Mouse (Mus musculus): ENCODE results near the gene Ptprr. TPM values are rescaled to one million over a fixed set of nuclear protein-coding genes. Genes with fewer than 3 reads are reported as not detected.

Ptprr gene
- polyA plus RNA-seq, 1 experiment from 2014 or later: 29.9 TPM

- Histone ChIP-seq H3K4me2 (replicated peaks) (no peak overlapping the region), H3K4me1 (no peaks in the 10 kb centered on the region), H3K4me3 (no peak overlapping the region), H3K36me3 (no peaks in the 10 kb centered on the region), H3K9me3 (no peaks in the 10 kb centered on the region), H3K27me3 (replicated peaks) (no peaks in the 10 kb centered on the region), H3K27ac (no peak overlapping the region), H3K9ac (no peak overlapping the region)
- no peak for ATAC-seq (ENCODE audit: low FRiP score, low read depth)
- WGBS: 87% methylated on average over 2 of the region's 2 CpGs
Measured at GRCm38 (mm10) chr10:116123808-116124207, 105.8 kb downstream of the Ptprr start.

DNA sequence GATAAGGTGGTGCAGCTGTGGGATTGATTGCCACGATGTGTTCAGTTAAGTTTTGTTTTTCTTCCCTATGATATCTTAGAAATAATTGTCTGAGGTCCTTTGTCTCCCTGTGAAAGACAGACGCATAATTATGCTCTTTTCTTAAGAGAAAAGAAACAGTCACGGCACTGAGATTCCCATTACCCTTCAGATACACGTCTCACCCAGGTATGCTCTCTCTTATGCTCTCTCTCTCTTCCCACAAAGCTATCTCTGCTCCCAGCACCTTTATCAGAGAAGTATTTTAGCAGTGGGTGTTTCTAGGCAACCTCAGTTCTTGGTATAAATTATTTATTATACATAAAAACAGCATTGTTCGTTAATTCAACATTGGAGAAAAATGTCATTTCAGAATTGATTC, 107.4 kb downstream of the Ptprr start:
- Histone ChIP-seq H3K27ac (no peak overlapping the region), H3K4me1 (no peaks in the 10 kb centered on the region), H3K4me3 (no peak overlapping the region), H3K36me3 (no peaks in the 10 kb centered on the region), H3K9me3 (no peaks in the 10 kb centered on the region), H3K4me2 (replicated peaks) (no peak overlapping the region), H3K27me3 (replicated peaks) (no peaks in the 10 kb centered on the region), H3K9ac (no peak overlapping the region)
- no peak for ATAC-seq (ENCODE audit: low FRiP score, low read depth)
- WGBS: 75% methylated on average over 5 of the region's 5 CpGs

- Histone ChIP-seq H3K4me1 (no peaks in the 10 kb centered on the region), H3K4me3 (no peak overlapping the region), H3K9ac (no peak overlapping the region), H3K4me2 (replicated peaks) (no peak overlapping the region), H3K36me3 (no peaks in the 10 kb centered on the region), H3K27ac (no peak overlapping the region), H3K9me3 (no peaks in the 10 kb centered on the region), H3K27me3 (replicated peaks) (no peaks in the 10 kb centered on the region)
- 77% methylated on average over 3 of the region's 3 CpGs for WGBS
- no peak for ATAC-seq (ENCODE audit: low FRiP score, low read depth)
Measured at GRCm38 (mm10) chr10:116130401-116130800, 112.4 kb downstream of the Ptprr start.

- ATAC-seq (ENCODE audit: low FRiP score, low read depth): no peak
- no peaks in the 10 kb centered on the region for H3K9me3 ChIP-seq
- H3K9ac ChIP-seq: no peak overlapping the region
- H3K27ac ChIP-seq: no peak overlapping the region
- WGBS: 84% methylated on average over 4 of the region's 4 CpGs
- H3K36me3 ChIP-seq: no peaks in the 10 kb centered on the region
- H3K4me2 ChIP-seq (replicated peaks): no peak overlapping the region
- H3K4me1 ChIP-seq: no peaks in the 10 kb centered on the region
- no peak overlapping the region for H3K4me3 ChIP-seq
- H3K27me3 ChIP-seq (replicated peaks): no peaks in the 10 kb centered on the region
Measured at GRCm38 (mm10) chr10:116131223-116131622, 113.2 kb downstream of the Ptprr start.

- 82% methylated on average over 4 of the region's 4 CpGs for WGBS
- Histone ChIP-seq H3K9ac (no peak overlapping the region), H3K27ac (no peak overlapping the region)
Measured at GRCm38 (mm10) chr10:116132233-116132632, 114.2 kb downstream of the Ptprr start.

DNA sequence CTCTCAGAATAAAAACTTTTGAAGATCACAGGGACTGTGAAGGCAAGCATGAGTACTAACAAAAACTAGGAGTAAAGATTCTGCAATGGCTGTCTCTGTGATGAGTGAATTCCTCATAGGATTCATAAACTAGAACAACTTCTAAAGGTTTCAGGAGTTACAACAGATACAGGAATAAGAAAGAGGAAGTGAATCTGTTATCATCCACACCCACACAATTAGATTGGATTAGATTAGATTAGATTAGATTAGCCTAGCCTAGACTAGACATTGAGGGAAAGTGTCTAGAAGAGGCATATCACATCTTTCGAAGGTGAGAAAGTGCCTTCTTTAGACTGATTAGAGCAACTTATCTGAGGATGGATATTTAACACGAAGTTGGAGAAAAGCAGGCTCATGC, 117.2 kb downstream of the Ptprr start:
- Histone ChIP-seq H3K9me3 (no peaks in the 10 kb centered on the region), H3K9ac (no peak overlapping the region), H3K4me2 (replicated peaks) (no peak overlapping the region), H3K4me1 (no peaks in the 10 kb centered on the region), H3K4me3 (no peak overlapping the region), H3K27me3 (replicated peaks) (no peaks in the 10 kb centered on the region), H3K36me3 (no peaks in the 10 kb centered on the region), H3K27ac (no peak overlapping the region)
- 88% methylated on average over 2 of the region's 2 CpGs for WGBS
- no peak for ATAC-seq (ENCODE audit: low FRiP score, low read depth)

More at GRCm38 (mm10) chr10:116132233-116132632, 114.2 kb downstream of the Ptprr start:
- no peak for ATAC-seq (ENCODE audit: low FRiP score, low read depth)
- Histone ChIP-seq H3K4me2 (replicated peaks) (no peak overlapping the region), H3K4me3 (no peak overlapping the region), H3K36me3 (no peaks in the 10 kb centered on the region), H3K27me3 (replicated peaks) (no peaks in the 10 kb centered on the region), H3K9me3 (no peaks in the 10 kb centered on the region), H3K4me1 (no peaks in the 10 kb centered on the region)

DNA sequence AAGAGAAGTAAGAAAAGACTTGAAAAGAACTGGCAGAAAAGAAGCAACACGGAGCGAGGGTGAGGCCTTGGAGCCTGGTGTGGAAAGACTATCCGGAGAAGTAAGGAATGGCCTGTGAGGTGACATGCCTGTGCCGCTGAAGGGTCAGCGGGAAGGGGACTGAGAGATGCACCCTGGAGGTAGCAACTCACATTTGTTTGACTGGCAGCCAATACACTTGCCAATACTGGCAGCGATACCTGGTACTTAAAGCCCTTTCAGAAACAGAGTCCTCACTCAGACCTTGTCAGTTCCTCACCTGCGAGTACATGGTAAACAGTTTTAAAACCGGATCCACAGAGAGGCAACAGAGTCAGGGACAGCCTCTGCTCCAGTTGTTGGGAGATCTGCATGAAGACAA, 122.2 kb downstream of the Ptprr start:
- WGBS: 96% methylated on average over 8 of the region's 8 CpGs
- Histone ChIP-seq H3K4me1 (no peaks in the 10 kb centered on the region), H3K27ac (no peak overlapping the region), H3K36me3 (no peaks in the 10 kb centered on the region), H3K4me2 (replicated peaks) (no peak overlapping the region), H3K9me3 (no peaks in the 10 kb centered on the region), H3K4me3 (no peak overlapping the region), H3K9ac (no peak overlapping the region), H3K27me3 (replicated peaks) (no peaks in the 10 kb centered on the region)
- ATAC-seq (ENCODE audit: low FRiP score, low read depth): no peak

DNA sequence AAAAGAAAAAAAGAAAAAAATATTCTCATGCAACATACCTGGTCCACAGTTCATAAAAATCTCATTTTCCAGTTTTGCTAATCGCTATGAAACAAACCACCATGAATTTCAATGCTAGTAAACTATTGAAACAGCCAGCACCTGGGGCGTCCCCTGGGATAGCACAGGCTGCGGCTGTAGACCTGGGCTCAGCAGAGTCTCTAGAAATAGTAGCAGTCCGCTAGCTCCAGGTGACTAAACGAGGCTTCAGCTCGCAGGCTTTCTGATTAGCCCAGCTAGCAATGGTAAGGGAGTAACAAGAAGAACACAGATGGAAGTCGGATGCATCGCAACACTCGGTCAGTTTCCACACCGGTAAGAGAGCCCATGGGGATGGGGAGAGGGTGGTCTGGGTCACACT, 125.7 kb downstream of the Ptprr start:
- no peak overlapping the region for H3K9ac ChIP-seq
- WGBS: 89% methylated on average over 10 of the region's 10 CpGs
- H3K27ac ChIP-seq: no peak overlapping the region
- H3K36me3 ChIP-seq: no peaks in the 10 kb centered on the region
- no peak for ATAC-seq (ENCODE audit: low FRiP score, low read depth)
- peaks cover 12% of the 10 kb centered on the region for H3K4me1 ChIP-seq
- H3K9me3 ChIP-seq: no peaks in the 10 kb centered on the region
- no peak overlapping the region for H3K4me3 ChIP-seq
- no peaks in the 10 kb centered on the region for H3K27me3 ChIP-seq (replicated peaks)
- no peak overlapping the region for H3K4me2 ChIP-seq (replicated peaks)

GRCm38 (mm10) chr10:116146091-116146490, 128.1 kb downstream of the Ptprr start:
- Histone ChIP-seq H3K9me3 (no peaks in the 10 kb centered on the region), H3K9ac (no peak overlapping the region), H3K4me3 (no peak overlapping the region), H3K27ac (no peak overlapping the region), H3K4me1 (peaks cover 12% of the 10 kb centered on the region), H3K36me3 (no peaks in the 10 kb centered on the region), H3K4me2 (replicated peaks) (no peak overlapping the region; the same call in 1 of the 2 replicates), H3K27me3 (replicated peaks) (no peaks in the 10 kb centered on the region)
- WGBS: 25% methylated on average over 9 of the region's 9 CpGs
- ATAC-seq (ENCODE audit: low FRiP score, low read depth): no peak

- H3K4me2 ChIP-seq (replicated peaks): no peak overlapping the region
- WGBS: 85% methylated on average over 5 of the region's 5 CpGs
- H3K4me1 ChIP-seq: no peaks in the 10 kb centered on the region
- no peaks in the 10 kb centered on the region for H3K36me3 ChIP-seq
- H3K27ac ChIP-seq: no peak overlapping the region
- H3K9me3 ChIP-seq: no peaks in the 10 kb centered on the region
- no peak overlapping the region for H3K4me3 ChIP-seq
- no peak for ATAC-seq (ENCODE audit: low FRiP score, low read depth)
- no peaks in the 10 kb centered on the region for H3K27me3 ChIP-seq (replicated peaks)
- no peak overlapping the region for H3K9ac ChIP-seq
Measured at GRCm38 (mm10) chr10:116154707-116155106, 136.7 kb downstream of the Ptprr start.

DNA sequence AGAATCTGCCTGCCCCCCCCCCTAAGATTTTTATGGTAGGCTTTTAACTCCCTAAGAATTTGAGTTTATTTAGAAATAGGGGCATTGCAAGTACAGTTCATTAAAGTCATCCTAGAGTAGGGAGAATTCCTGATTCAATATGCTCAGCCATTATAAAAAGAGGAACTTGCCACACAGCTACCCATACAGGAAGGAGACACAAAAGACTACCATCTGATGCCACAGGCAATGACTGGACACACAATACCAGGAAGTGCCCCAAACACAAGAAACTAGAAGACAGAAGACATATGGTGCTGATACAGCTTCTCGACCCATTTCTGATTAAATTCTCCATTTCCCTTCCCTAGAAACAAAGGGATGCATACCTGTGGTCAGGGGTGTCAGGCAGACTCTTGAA, 138.7 kb downstream of the Ptprr start:
- H3K27ac ChIP-seq: no peak overlapping the region
- no peaks in the 10 kb centered on the region for H3K27me3 ChIP-seq (replicated peaks)
- no peak overlapping the region for H3K4me3 ChIP-seq
- ATAC-seq (ENCODE audit: low FRiP score, low read depth): no peak
- WGBS: 77% methylated on average over 1 of the region's 1 CpGs
- no peaks in the 10 kb centered on the region for H3K36me3 ChIP-seq
- no peak overlapping the region for H3K9ac ChIP-seq
- H3K4me1 ChIP-seq: no peaks in the 10 kb centered on the region
- H3K4me2 ChIP-seq (replicated peaks): no peak overlapping the region
- no peaks in the 10 kb centered on the region for H3K9me3 ChIP-seq

GRCm38 (mm10) chr10:116162338-116162737, 144.3 kb downstream of the Ptprr start:
- Histone ChIP-seq H3K27ac (no peak overlapping the region), H3K4me1 (no peaks in the 10 kb centered on the region), H3K9me3 (no peaks in the 10 kb centered on the region), H3K27me3 (replicated peaks) (no peaks in the 10 kb centered on the region), H3K36me3 (no peaks in the 10 kb centered on the region), H3K4me2 (replicated peaks) (no peak overlapping the region), H3K4me3 (no peak overlapping the region), H3K9ac (no peak overlapping the region)
- 79% methylated on average over 11 of the region's 12 CpGs for WGBS
- no peak for ATAC-seq (ENCODE audit: low FRiP score, low read depth)

- 48% methylated on average over 10 of the region's 10 CpGs for WGBS
- Histone ChIP-seq H3K27ac (no peak overlapping the region), H3K36me3 (no peaks in the 10 kb centered on the region), H3K4me2 (replicated peaks) (no peak overlapping the region), H3K4me3 (no peak overlapping the region), H3K9me3 (no peaks in the 10 kb centered on the region), H3K27me3 (replicated peaks) (no peaks in the 10 kb centered on the region), H3K4me1 (peaks cover 12% of the 10 kb centered on the region), H3K9ac (no peak overlapping the region)
- ATAC-seq (ENCODE audit: low FRiP score, low read depth): no peak
Measured at GRCm38 (mm10) chr10:116175324-116175883, 157.4 kb downstream of the Ptprr start.

Data from neural tube, embryonic 12.5 days (tissue).